Comparison of ENCODE assay signal across 10 mouse cellular contexts in genomic region chr1:134122195-134122594, GRCm38 (mm10). TPM values are rescaled to one million over a fixed set of nuclear protein-coding genes. Genes with fewer than 3 reads are reported as not detected.
DNase-seq lines count a peak whose midpoint lies in the region; ATAC-seq lines count a peak whose summit lies in the region.
"Had no signal": no experiment of that assay in that cellular context is flagged by ENCODE, and none has a peak within 500 bp of the region (broad histone marks: within the 10 kb centered on the region; RNA-seq: fewer than 3 reads in every experiment).

No protein-coding gene starts in this region.

- H3K27ac ChIP-seq in liver, embryonic 11.5 days (ENCODE audit: low read depth, low read length) = no peak overlapping the region
- H3K27ac ChIP-seq: heart, embryonic 15.5 days had no signal

- WGBS in liver, embryonic 11.5 days = 50% methylated on average over 9 of the region's 9 CpGs

- no peaks in the 10 kb centered on the region for H3K4me1 ChIP-seq in liver, embryonic 11.5 days (replicated peaks; ENCODE audit: control insufficient read depth, insufficient read depth, low read length)
- H3K4me1 ChIP-seq: heart, embryonic 15.5 days had no signal

- no peak overlapping the region for H3K4me2 ChIP-seq in liver, embryonic 11.5 days
- H3K4me2 ChIP-seq: heart, embryonic 15.5 days had no signal

- peak; percentile 35 for DNase-seq in adrenal gland, postnatal 14 days
- no peak for DNase-seq in adrenal gland, adult 8-10 months
- DNase-seq in liver = peak; percentile 63
- DNase-seq in liver, embryonic 11.5 days (ENCODE audit: low spot score) = no peak
- DNase-seq in brain, adult 2 months (ENCODE audit: low read depth, low spot score) = peak; percentile 37
- DNase-seq in urinary bladder, postnatal 10 days (ENCODE audit: low spot score) = no peak
- no peak for DNase-seq in c-Kit-positive CD71-positive TER-119-positive erythroid progenitor cells, embryonic 14.5 days (ENCODE audit: low spot score)

- no peak overlapping the region for H3K9ac ChIP-seq in liver, embryonic 11.5 days (ENCODE audit: low read depth, low read length)
- H3K9ac ChIP-seq: heart, embryonic 15.5 days had no signal

- H3K36me3 ChIP-seq in liver, embryonic 11.5 days (ENCODE audit: control insufficient read depth, insufficient read depth, low read length) = no peaks in the 10 kb centered on the region
- H3K36me3 ChIP-seq: G1E; heart, embryonic 15.5 days had no signal

- H3K27me3 ChIP-seq in liver, embryonic 11.5 days (replicated peaks; ENCODE audit: control insufficient read depth, insufficient read depth, low read length) = no peaks in the 10 kb centered on the region
- H3K27me3 ChIP-seq: heart, embryonic 15.5 days had no signal

- H3K9me3 ChIP-seq in liver, embryonic 11.5 days (ENCODE audit: control insufficient read depth, low read length) = no peaks in the 10 kb centered on the region
- H3K9me3 ChIP-seq: G1E; heart, embryonic 15.5 days had no signal

- no peak overlapping the region for H3K4me3 ChIP-seq in liver, embryonic 11.5 days (ENCODE audit: low read depth, low read length)
- H3K4me3 ChIP-seq: heart, embryonic 15.5 days had no signal

- ATAC-seq in liver, embryonic 11.5 days (replicated peaks; ENCODE audit: low FRiP score) = no peak
- peak; percentile 63 for ATAC-seq in megakaryocyte progenitor cell, adult 5-6 weeks (replicated peaks; ENCODE audit: poor library complexity)

RNA-seq across cellular contexts. Expression of gene Chit1, which starts 11.2 kb away (rescaled TPM):
- not detected in 2 replicates for total RNA-seq in adrenal gland, postnatal 14 days (2021)
- total RNA-seq in adrenal gland, adult 8-10 months (2022) = under 1 TPM in 1 of 4 experiments, not detected in 3; 0.28 TPM
- polyA plus RNA-seq in liver, embryonic 11.5 days (2014; fragmentation: Nextera tagmentation; extraction: Ambion mirVana) = not detected in 2 replicates
- 1.3 and 2.3 TPM in 2 replicates for total RNA-seq in megakaryocyte progenitor cell, adult 5-6 weeks (2015)
- total RNA-seq in megakaryocyte progenitor cell, adult 5-6 weeks (2017) = 0.74 and 1.8 TPM in 2 replicates
- total RNA-seq: G1E had no signal
- polyA plus RNA-seq: G1E had no signal

RNA-seq across cellular contexts. Expression of gene Btg2, which starts 43.3 kb away (rescaled TPM):
- total RNA-seq in adrenal gland, postnatal 14 days (2021) = 36.7 and 58.2 TPM in 2 replicates
- 10 to 100 TPM; 28.1 to 56.5 (median 50.6) TPM for total RNA-seq in adrenal gland, adult 8-10 months (2022)
- 38.6 and 39.9 TPM in 2 replicates for polyA plus RNA-seq in liver, embryonic 11.5 days (2014; fragmentation: Nextera tagmentation; extraction: Ambion mirVana)
- total RNA-seq in megakaryocyte progenitor cell, adult 5-6 weeks (2015) = 14.2 and 22.2 TPM in 2 replicates
- 38.7 and 47.8 TPM in 2 replicates for total RNA-seq in megakaryocyte progenitor cell, adult 5-6 weeks (2017)

RNA-seq across cellular contexts. Expression of gene Chil1, which starts 59.8 kb away (rescaled TPM):
- total RNA-seq in adrenal gland, postnatal 14 days (2021) = 1.1 and 1.2 TPM in 2 replicates
- 1 to 10 TPM in 3 of 4 experiments, under 1 TPM in 1; 0.74 to 1.6 (median 1.3) TPM for total RNA-seq in adrenal gland, adult 8-10 months (2022)
- polyA plus RNA-seq in liver, embryonic 11.5 days (2014; fragmentation: Nextera tagmentation; extraction: Ambion mirVana) = 0.41 and 0.49 TPM in 2 replicates
- 9.3 and 21.2 TPM in 2 replicates for total RNA-seq in megakaryocyte progenitor cell, adult 5-6 weeks (2015)
- 8.9 and 16.2 TPM in 2 replicates for total RNA-seq in megakaryocyte progenitor cell, adult 5-6 weeks (2017)
- total RNA-seq: G1E had no signal
- polyA plus RNA-seq: G1E had no signal

Comparison
In these comparisons a context has a peak if more than half of its experiments do, and no peak if none do; other contexts are left out.
1. DNase-seq: peak in adrenal gland, postnatal 14 days (single experiment), liver (single experiment) and brain, adult 2 months (single experiment); none in adrenal gland, adult 8-10 months (single experiment), liver, embryonic 11.5 days (single experiment), urinary bladder, postnatal 10 days (single experiment) and c-Kit-positive CD71-positive TER-119-positive erythroid progenitor cells, embryonic 14.5 days (single experiment).